Mouse (Mus musculus): ENCODE data around the gene Ap1m1. TPM values are rescaled to one million over a fixed set of nuclear protein-coding genes. Genes with fewer than 3 reads are reported as not detected.

Gene Ap1m1
- polyA plus RNA-seq, 1 experiment from 2014 or later = 125 TPM

DNA sequence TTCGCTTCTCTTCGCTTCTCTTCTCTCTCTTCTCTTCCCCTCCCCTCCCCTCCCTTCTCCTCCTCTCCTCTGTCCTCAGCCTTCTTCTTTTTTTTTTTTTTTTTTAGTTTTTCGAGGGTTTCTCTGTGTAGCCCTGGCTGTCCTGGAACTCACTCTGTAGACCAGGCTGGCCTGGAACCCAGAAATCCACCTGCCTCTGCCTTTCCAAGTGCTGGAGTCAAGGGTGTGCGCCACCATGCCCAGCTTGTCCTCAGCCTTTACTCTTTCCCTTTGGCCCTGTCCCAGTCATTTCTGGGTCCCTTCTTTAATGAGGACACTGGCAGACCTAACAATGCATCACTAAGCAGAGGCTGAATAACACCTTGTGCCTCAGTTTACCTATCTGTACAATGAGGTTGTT lies 26.3 kb upstream of the Ap1m1 start, which contains the start of gene Gm11034:
TSS of gene Gm11034 (minus strand) at position 101 of the 400 bp plus-strand sequence.
- H3K27me3 ChIP-seq (ENCODE audit: control insufficient read depth, insufficient read depth, low read length) = peaks cover 5% of the 10 kb centered on the region; the same call in 1 of the 2 replicates
- H3K9me3 ChIP-seq (ENCODE audit: control insufficient read depth, low read length) = no peaks in the 10 kb centered on the region

DNA sequence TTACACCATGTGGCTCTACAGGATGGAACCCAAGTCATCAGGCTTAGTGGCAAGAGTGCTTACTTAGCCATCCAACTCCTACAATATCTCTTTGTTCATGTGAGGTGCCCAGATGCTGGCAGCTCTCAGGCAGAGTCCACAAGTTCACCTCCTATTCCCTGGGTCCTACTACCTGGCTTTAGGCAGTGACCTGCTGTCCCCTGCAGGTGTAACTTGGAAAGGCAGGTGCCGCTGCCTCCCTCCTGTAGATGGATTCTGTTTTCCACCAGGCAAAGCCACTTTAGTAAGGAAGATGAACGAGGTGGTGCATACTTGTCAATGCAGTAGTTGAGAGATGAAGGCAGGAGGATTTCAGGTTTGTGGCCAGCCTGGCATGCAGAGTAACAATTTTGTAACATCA lies 24.8 kb upstream of the Ap1m1 start:
- Histone ChIP-seq H3K4me1 (ENCODE audit: control insufficient read depth, insufficient read depth, low read length) (no peaks in the 10 kb centered on the region), H3K4me3 (ENCODE audit: low read length) (no peak overlapping the region), H3K9me3 (ENCODE audit: control insufficient read depth, low read length) (no peaks in the 10 kb centered on the region), H3K4me2 (replicated peaks; ENCODE audit: low read depth, low read length) (no peak overlapping the region), H3K27ac (ENCODE audit: low read depth, low read length) (no peak overlapping the region), H3K36me3 (ENCODE audit: control insufficient read depth, insufficient read depth, low read length) (no peaks in the 10 kb centered on the region), H3K9ac (ENCODE audit: low read depth, low read length) (no peak overlapping the region), H3K27me3 (ENCODE audit: control insufficient read depth, insufficient read depth, low read length) (peaks cover 5% of the 10 kb centered on the region; the same call in 1 of the 2 replicates)
- 35% methylated on average over 2 of the region's 2 CpGs for WGBS
- ATAC-seq (ENCODE audit: low FRiP score, low TSS enrichment) = no peak

More for the DNA sequence above, 26.3 kb upstream of the Ap1m1 start, which contains the start of gene Gm11034:
- H3K27ac ChIP-seq (ENCODE audit: low read depth, low read length) = no peak within 1 kb of the TSS
- H3K36me3 ChIP-seq (ENCODE audit: control insufficient read depth, insufficient read depth, low read length) = no peaks in the 10 kb centered on the region
- ATAC-seq (ENCODE audit: low FRiP score, low TSS enrichment) = no peak
- H3K9ac ChIP-seq (ENCODE audit: low read depth, low read length) = no peak within 1 kb of the TSS
- WGBS = 69% methylated on average over 4 of the region's 4 CpGs
- H3K4me3 ChIP-seq (ENCODE audit: low read length) = no peak within 1 kb of the TSS
- H3K4me1 ChIP-seq (ENCODE audit: control insufficient read depth, insufficient read depth, low read length) = no peaks in the 10 kb centered on the region
- no peak within 1 kb of the TSS for H3K4me2 ChIP-seq (replicated peaks; ENCODE audit: low read depth, low read length)

DNA sequence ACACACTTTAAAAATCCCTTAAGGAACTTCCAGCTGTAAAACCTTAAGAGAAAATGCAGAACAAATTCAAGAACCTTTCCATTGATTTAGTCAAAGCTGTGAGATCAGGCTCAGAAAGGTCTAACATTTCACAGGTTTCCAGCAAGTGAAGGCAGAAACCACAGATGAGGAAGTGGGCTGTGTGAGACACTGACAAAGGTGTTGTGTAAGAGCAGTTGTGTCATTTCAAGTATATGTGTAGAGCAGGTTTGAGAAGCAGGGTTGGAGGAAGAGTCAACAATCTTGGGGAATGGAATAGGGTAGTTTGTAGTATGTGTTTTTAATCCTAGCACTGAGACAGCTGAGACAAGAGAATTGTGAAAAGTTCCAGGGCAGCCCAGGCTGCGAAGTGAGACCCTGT lies 23.9 kb upstream of the Ap1m1 start:
- H3K4me3 ChIP-seq (ENCODE audit: low read length) = no peak overlapping the region
- WGBS = 69% methylated on average over 1 of the region's 1 CpGs
- H3K36me3 ChIP-seq (ENCODE audit: control insufficient read depth, insufficient read depth, low read length) = no peaks in the 10 kb centered on the region
- peaks cover 5% of the 10 kb centered on the region; the same call in 1 of the 2 replicates for H3K27me3 ChIP-seq (ENCODE audit: control insufficient read depth, insufficient read depth, low read length)
- H3K9ac ChIP-seq (ENCODE audit: low read depth, low read length) = no peak overlapping the region
- H3K4me2 ChIP-seq (replicated peaks; ENCODE audit: low read depth, low read length) = no peak overlapping the region
- no peak for ATAC-seq (ENCODE audit: low FRiP score, low TSS enrichment)
- no peaks in the 10 kb centered on the region for H3K9me3 ChIP-seq (ENCODE audit: control insufficient read depth, low read length)
- peaks cover 7% of the 10 kb centered on the region; the same call in 1 of the 2 replicates for H3K4me1 ChIP-seq (ENCODE audit: control insufficient read depth, insufficient read depth, low read length)
- H3K27ac ChIP-seq (ENCODE audit: low read depth, low read length) = no peak overlapping the region

DNA sequence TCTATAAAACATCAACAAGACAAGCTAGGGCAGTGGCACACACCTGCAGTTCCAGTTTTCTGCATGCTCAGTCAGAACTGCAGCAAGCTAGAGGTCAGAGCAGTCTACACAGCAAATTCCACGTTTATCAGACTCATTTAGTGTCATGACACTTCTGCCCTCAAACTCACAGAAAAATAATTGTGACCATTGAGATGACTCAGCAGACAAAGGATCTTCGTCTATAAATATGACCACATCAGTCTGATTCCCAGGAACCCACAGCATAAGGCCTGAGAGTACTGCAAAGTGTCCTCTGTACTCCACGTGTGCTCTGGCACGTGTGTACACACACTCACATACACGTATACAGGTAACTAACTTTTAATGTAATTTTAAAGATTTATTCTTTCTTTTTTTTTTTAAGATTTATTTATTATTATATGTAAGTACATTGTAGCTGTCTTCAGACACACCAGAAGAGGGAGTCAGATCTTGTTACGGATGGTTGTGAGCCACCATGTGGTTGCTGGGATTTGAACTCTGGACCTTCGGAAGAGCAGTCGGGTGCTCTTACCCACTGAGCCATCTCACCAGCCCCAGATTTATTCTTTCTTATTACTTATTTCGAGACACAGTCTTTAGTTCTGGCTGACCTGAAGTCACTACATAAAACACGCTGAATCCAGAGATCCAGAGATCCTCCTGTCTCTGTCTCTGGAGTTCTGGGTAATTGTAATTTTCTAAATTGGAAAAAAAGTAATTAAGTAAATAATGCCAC lies 20.9 kb upstream of the Ap1m1 start:
- peak; percentile 21 for ATAC-seq (ENCODE audit: low FRiP score, low TSS enrichment)
- no peaks in the 10 kb centered on the region for H3K9me3 ChIP-seq (ENCODE audit: control insufficient read depth, low read length)
- H3K4me2 ChIP-seq (replicated peaks; ENCODE audit: low read depth, low read length) = peak overlapping the region; percentile 79
- no peak overlapping the region for H3K9ac ChIP-seq (ENCODE audit: low read depth, low read length)
- 76% methylated on average over 9 of the region's 10 CpGs for WGBS
- H3K36me3 ChIP-seq (ENCODE audit: control insufficient read depth, insufficient read depth, low read length) = peaks cover 25% of the 10 kb centered on the region
- H3K4me1 ChIP-seq (ENCODE audit: control insufficient read depth, insufficient read depth, low read length) = peaks cover 11% of the 10 kb centered on the region; the same call in 1 of the 2 replicates
- peaks cover 5% of the 10 kb centered on the region; the same call in 1 of the 2 replicates for H3K27me3 ChIP-seq (ENCODE audit: control insufficient read depth, insufficient read depth, low read length)
- H3K4me3 ChIP-seq (ENCODE audit: low read length) = peak overlapping the region; percentile 87
- H3K27ac ChIP-seq (ENCODE audit: low read depth, low read length) = no peak overlapping the region

DNA sequence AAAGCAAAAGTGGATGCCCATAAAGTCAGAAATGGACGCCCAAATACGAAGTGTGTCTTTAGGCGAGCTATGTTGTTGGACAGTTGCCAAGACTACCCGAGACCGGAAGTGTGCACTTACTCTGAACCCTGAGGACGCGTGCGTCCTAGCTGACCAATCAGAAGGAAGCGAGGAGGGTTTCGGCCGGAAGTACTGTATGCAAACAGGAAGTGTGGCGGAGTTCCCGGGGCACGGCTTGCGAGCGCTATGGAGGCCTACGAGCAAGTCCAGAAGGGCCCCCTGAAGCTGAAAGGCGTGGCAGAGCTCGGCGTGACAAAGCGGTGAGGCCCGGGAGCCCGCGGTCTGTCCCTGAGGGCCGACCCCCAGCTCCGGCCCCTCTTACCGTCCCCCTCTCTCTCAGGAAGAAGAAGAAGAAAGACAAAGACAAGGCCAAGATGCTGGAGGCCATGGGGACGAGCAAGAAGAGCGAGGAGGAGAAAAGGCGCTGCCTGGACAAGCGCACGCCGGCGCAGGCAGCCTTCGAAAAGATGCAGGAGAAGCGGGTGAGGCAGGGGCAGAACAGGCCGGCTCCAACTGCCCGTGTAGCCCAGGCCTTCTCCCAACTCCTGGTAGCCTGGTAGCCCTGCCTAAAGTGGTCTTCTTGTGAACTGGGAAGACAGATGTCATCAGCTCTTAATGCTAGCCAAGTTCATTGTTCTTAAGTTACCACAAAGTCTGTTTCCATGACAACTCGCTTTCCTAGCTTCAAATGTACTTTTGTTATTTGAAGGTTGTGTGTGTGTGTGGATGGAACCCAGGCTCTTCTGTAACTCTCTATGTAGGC lies 20.1 kb upstream of the Ap1m1 start, which contains the start of gene Fam32a:
TSS of gene Fam32a (plus strand) at position 190 of the 823 bp plus-strand sequence.
- Histone ChIP-seq H3K9ac (ENCODE audit: low read depth, low read length) (peak within 1 kb of the TSS; percentile 81), H3K4me1 (ENCODE audit: control insufficient read depth, insufficient read depth, low read length) (peaks cover 11% of the 10 kb centered on the region; the same call in 1 of the 2 replicates), H3K36me3 (ENCODE audit: control insufficient read depth, insufficient read depth, low read length) (peaks cover 29% of the 10 kb centered on the region), H3K4me3 (ENCODE audit: low read length) (peak within 1 kb of the TSS; percentile 87), H3K27me3 (ENCODE audit: control insufficient read depth, insufficient read depth, low read length) (peaks cover 5% of the 10 kb centered on the region; the same call in 1 of the 2 replicates), H3K4me2 (replicated peaks; ENCODE audit: low read depth, low read length) (peak within 1 kb of the TSS; percentile 79), H3K27ac (ENCODE audit: low read depth, low read length) (peak within 1 kb of the TSS; percentile 63), H3K9me3 (ENCODE audit: control insufficient read depth, low read length) (no peaks in the 10 kb centered on the region)
- peak; percentile 98 for ATAC-seq (ENCODE audit: low FRiP score, low TSS enrichment)
- 17% methylated on average over 39 of the region's 39 CpGs for WGBS

DNA sequence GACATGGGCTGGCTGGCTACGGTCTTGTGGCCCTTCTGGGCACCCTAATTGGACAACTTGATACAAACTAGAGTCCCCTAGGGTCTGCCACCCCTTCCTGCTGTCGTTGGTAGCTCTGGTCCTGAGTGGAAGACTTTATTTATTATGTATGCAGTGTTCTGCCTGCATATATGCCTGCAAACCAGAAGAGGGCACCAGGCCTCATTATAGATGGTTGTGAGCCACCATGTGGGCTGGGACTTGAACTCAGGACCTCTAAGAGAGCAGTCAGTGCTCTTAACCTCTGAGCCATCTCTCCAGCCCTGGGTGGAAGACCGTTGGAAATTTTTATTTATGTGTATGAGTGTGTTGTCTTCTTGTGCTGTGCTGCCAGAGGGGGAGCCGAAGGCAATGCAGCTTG lies 19.1 kb upstream of the Ap1m1 start:
- Histone ChIP-seq H3K9me3 (ENCODE audit: control insufficient read depth, low read length) (no peaks in the 10 kb centered on the region), H3K4me1 (ENCODE audit: control insufficient read depth, insufficient read depth, low read length) (peaks cover 11% of the 10 kb centered on the region; the same call in 1 of the 2 replicates), H3K27me3 (ENCODE audit: control insufficient read depth, insufficient read depth, low read length) (no peaks in the 10 kb centered on the region), H3K4me2 (replicated peaks; ENCODE audit: low read depth, low read length) (peak overlapping the region; percentile 79), H3K9ac (ENCODE audit: low read depth, low read length) (peak overlapping the region; percentile 81; the same call in 1 of the 2 replicates), H3K27ac (ENCODE audit: low read depth, low read length) (no peak overlapping the region), H3K36me3 (ENCODE audit: control insufficient read depth, insufficient read depth, low read length) (peaks cover 29% of the 10 kb centered on the region), H3K4me3 (ENCODE audit: low read length) (peak overlapping the region; percentile 87)
- ATAC-seq (ENCODE audit: low FRiP score, low TSS enrichment) = no peak
- WGBS = 88% methylated on average over 4 of the region's 4 CpGs

DNA sequence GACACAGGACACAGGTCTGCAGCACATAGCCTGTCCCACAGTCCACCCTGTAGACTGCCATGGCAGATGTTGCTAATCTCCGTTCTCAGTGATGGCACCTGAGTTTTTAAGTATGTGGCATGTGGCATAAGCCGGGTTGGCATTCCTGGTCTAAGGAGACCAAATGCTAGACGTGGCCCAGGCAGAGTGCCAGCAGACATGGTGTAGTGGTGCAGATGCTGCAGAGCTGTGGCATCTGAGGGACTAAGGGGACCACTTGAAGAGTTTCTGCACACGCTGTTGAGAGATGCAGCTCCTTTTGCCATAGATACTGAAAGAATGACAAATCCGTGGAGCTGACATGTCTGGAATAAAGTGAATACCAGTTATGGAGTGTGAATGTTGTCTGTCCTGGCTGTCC lies 17.2 kb upstream of the Ap1m1 start:
- Histone ChIP-seq H3K27ac (ENCODE audit: low read depth, low read length) (no peak overlapping the region), H3K27me3 (ENCODE audit: control insufficient read depth, insufficient read depth, low read length) (no peaks in the 10 kb centered on the region), H3K4me3 (ENCODE audit: low read length) (no peak overlapping the region), H3K9ac (ENCODE audit: low read depth, low read length) (no peak overlapping the region), H3K4me1 (ENCODE audit: control insufficient read depth, insufficient read depth, low read length) (peaks cover 11% of the 10 kb centered on the region; the same call in 1 of the 2 replicates), H3K36me3 (ENCODE audit: control insufficient read depth, insufficient read depth, low read length) (peaks cover 29% of the 10 kb centered on the region), H3K9me3 (ENCODE audit: control insufficient read depth, low read length) (no peaks in the 10 kb centered on the region), H3K4me2 (replicated peaks; ENCODE audit: low read depth, low read length) (no peak overlapping the region)
- no peak for ATAC-seq (ENCODE audit: low FRiP score, low TSS enrichment)
- WGBS = 88% methylated on average over 5 of the region's 5 CpGs

DNA sequence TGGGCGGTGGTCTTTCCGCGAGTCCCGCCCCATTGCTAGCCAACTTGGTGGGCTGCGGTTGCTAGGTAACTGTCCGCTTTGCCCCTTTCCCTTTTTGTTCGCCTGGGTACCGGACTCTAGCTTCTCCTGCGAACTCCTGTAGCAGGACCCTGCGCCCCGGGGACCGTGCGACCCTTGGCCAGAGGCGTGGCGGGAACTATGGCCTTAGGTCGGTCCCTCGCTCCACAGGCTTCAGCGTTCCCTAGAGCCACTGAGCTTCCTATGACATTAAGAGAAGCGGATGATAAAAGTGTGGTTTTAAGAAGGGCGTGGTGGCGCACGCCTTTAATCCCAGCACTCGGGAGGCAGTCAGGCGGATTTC lies 565 bp downstream of the Ap1m1 start:
- peak overlapping the region; percentile 69 for H3K4me3 ChIP-seq (ENCODE audit: low read length)
- H3K4me1 ChIP-seq (ENCODE audit: control insufficient read depth, insufficient read depth, low read length) = peaks cover 11% of the 10 kb centered on the region; the same call in 1 of the 2 replicates
- H3K27ac ChIP-seq (ENCODE audit: low read depth, low read length) = peak overlapping the region; percentile 85
- H3K9me3 ChIP-seq (ENCODE audit: control insufficient read depth, low read length) = no peaks in the 10 kb centered on the region
- peak; percentile 65; the same call in 1 of the 2 replicates for ATAC-seq (ENCODE audit: low FRiP score, low TSS enrichment)
- no peaks in the 10 kb centered on the region; the same call in 1 of the 2 replicates for H3K36me3 ChIP-seq (ENCODE audit: control insufficient read depth, insufficient read depth, low read length)
- WGBS = under 1% methylated on average over 24 of the region's 24 CpGs
- H3K9ac ChIP-seq (ENCODE audit: low read depth, low read length) = peak overlapping the region; percentile 61
- no peaks in the 10 kb centered on the region for H3K27me3 ChIP-seq (ENCODE audit: control insufficient read depth, insufficient read depth, low read length)
- peak overlapping the region; percentile 59 for H3K4me2 ChIP-seq (replicated peaks; ENCODE audit: low read depth, low read length)

Data from kidney, embryonic 14.5 days (tissue).